ENCODE assay signal across 13 mouse cellular contexts in genomic region chr13:44624716-44625115, GRCm38 (mm10).
DNase-seq lines count a peak whose midpoint lies in the region; ATAC-seq and TF ChIP-seq lines count a peak whose summit lies in the region.
"Had no signal": no experiment of that assay in that cellular context is flagged by ENCODE, and none has a peak within 500 bp of the region (broad histone marks: within the 10 kb centered on the region; RNA-seq: fewer than 3 reads in every experiment).

No protein-coding gene starts in this region.

- H3K9ac ChIP-seq in forebrain, embryonic 14.5 days (ENCODE audit: low read length): no peak overlapping the region
- H3K9ac ChIP-seq in forebrain, embryonic 13.5 days: no peak overlapping the region
- H3K9ac ChIP-seq in ES-E14 (ENCODE audit: insufficient read depth, low read depth, low read length, poor library complexity, severe bottlenecking): peak overlapping the region; percentile 36
- H3K9ac ChIP-seq: embryonic facial prominence, embryonic 12.5 days; limb, embryonic 12.5 days had no signal

- WGBS in forebrain, embryonic 14.5 days: 34% methylated on average over 13 of the region's 13 CpGs
- WGBS in forebrain, embryonic 13.5 days: 43% methylated on average over 13 of the region's 13 CpGs

- in situ Hi-C loops in ES-E14 (cut with MboI; ENCODE audit: low sequenced_read_pairs in 2 of 2, unreplicated experiment in 2 of 2): no loop called here

- no peak overlapping the region for H3K4me2 ChIP-seq in forebrain, embryonic 14.5 days (ENCODE audit: low read length)
- H3K4me2 ChIP-seq in forebrain, embryonic 13.5 days: no peak overlapping the region
- H3K4me2 ChIP-seq: embryonic facial prominence, embryonic 12.5 days; limb, embryonic 12.5 days had no signal

- H3K9me3 ChIP-seq in forebrain, embryonic 14.5 days (replicated peaks; ENCODE audit: control insufficient read depth, low read length): no peaks in the 10 kb centered on the region
- no peaks in the 10 kb centered on the region for H3K9me3 ChIP-seq in forebrain, embryonic 13.5 days (replicated peaks)
- H3K9me3 ChIP-seq in ES-E14 (ENCODE audit: control insufficient read depth, insufficient read depth, low read depth, low read length): no peaks in the 10 kb centered on the region
- H3K9me3 ChIP-seq: embryonic facial prominence, embryonic 12.5 days; limb, embryonic 12.5 days had no signal

- H3K4me3 ChIP-seq in forebrain, embryonic 14.5 days (ENCODE audit: low read depth, low read length): no peak overlapping the region
- H3K4me3 ChIP-seq in forebrain, embryonic 13.5 days: no peak overlapping the region
- H3K4me3 ChIP-seq in ES-E14 (ENCODE audit: insufficient read depth in 1 of 2, low read depth in 1 of 2, low read length in 2 of 2, poor library complexity in 1 of 2, severe bottlenecking in 1 of 2): peak overlapping the region; percentile 37 to 59; a peak in 3 of 4 replicates
- H3K4me3 ChIP-seq: embryonic facial prominence, embryonic 12.5 days; limb, embryonic 12.5 days had no signal

- H3K27me3 ChIP-seq in forebrain, embryonic 14.5 days (replicated peaks; ENCODE audit: control insufficient read depth, insufficient read depth, low read length): no peaks in the 10 kb centered on the region
- 0 out of 2 replicates have a peak, but pooled peaks cover 4% of the 10 kb centered on the region for H3K27me3 ChIP-seq in forebrain, embryonic 13.5 days
- H3K27me3 ChIP-seq: embryonic facial prominence, embryonic 12.5 days; limb, embryonic 12.5 days had no signal

- H3K36me3 ChIP-seq in forebrain, embryonic 14.5 days (ENCODE audit: control insufficient read depth, insufficient read depth, low read length): no peaks in the 10 kb centered on the region
- no peaks in the 10 kb centered on the region for H3K36me3 ChIP-seq in forebrain, embryonic 13.5 days (ENCODE audit: poor library complexity, severe bottlenecking)
- no peaks in the 10 kb centered on the region for H3K36me3 ChIP-seq in ES-E14 (ENCODE audit: control insufficient read depth, insufficient read depth, low read length, poor library complexity, severe bottlenecking)
- H3K36me3 ChIP-seq: embryonic facial prominence, embryonic 12.5 days; limb, embryonic 12.5 days had no signal

- DNase-seq in forebrain, embryonic 14.5 days (ENCODE audit: low spot score): peak; percentile 10
- peak; percentile 30 for DNase-seq in lung, postnatal 36 days
- DNase-seq in lung, postnatal 25 days (ENCODE audit: low spot score): no peak
- DNase-seq in ES-E14 (ENCODE audit: low read depth, low spot score): no peak
- DNase-seq in spleen, postnatal 36 days (ENCODE audit: low spot score in 2 of 2): peak; percentile 63 to 69
- DNase-seq in cerebellum, adult 18-20 months: no peak
- DNase-seq: retina, postnatal 1 day had no signal

- no peak for ATAC-seq in forebrain, embryonic 14.5 days
- ATAC-seq in forebrain, embryonic 13.5 days: no peak
- ATAC-seq in activated CD4-positive, CD25-positive, alpha-beta regulatory T cell, adult 4 months: no peak
- ATAC-seq: hindbrain, postnatal 0 days had no signal

- 0 out of 2 replicates have a peak, but pooled peaks cover 3% of the 10 kb centered on the region for H3K4me1 ChIP-seq in forebrain, embryonic 14.5 days (ENCODE audit: control insufficient read depth, insufficient read depth, low read length)
- peaks cover 18% of the 10 kb centered on the region for H3K4me1 ChIP-seq in forebrain, embryonic 13.5 days
- peaks cover 1 to 19% of the 10 kb centered on the region in 2 experiments; a peak in 2 of 4 replicates for H3K4me1 ChIP-seq in ES-E14 (ENCODE audit: control insufficient read depth in 2 of 2, insufficient read depth in 2 of 2, low read length in 2 of 2, poor library complexity in 1 of 2)

- no peak overlapping the region for H3K27ac ChIP-seq in forebrain, embryonic 14.5 days (ENCODE audit: low read depth, low read length)
- no peak overlapping the region for H3K27ac ChIP-seq in forebrain, embryonic 13.5 days
- no peak overlapping the region for H3K27ac ChIP-seq in ES-E14 (ENCODE audit: insufficient read depth, low read depth, low read length, poor library complexity, severe bottlenecking)
- H3K27ac ChIP-seq: embryonic facial prominence, embryonic 12.5 days; hindbrain, postnatal 0 days; limb, embryonic 12.5 days; stomach, postnatal 0 days had no signal

TF ChIP-seq in ES-E14, 5 proteins besides CTCF, POLR2A, EP300 and RAD21:
- TF ChIP-seq ZNF384 (IDR thresholded peaks at IDR 0.05; ENCODE audit: low read depth, low read length) (no peak), ZC3H11A (IDR thresholded peaks at IDR 0.05; ENCODE audit: borderline replicate concordance, low read depth, low read length) (no peak), CHD2 (IDR thresholded peaks at IDR 0.05; ENCODE audit: low read depth, low read length) (no peak), HCFC1 (IDR thresholded peaks at IDR 0.05; ENCODE audit: borderline replicate concordance, insufficient read depth, low read length) (no peak), MAFK (IDR thresholded peaks at IDR 0.05; ENCODE audit: insufficient read depth, low read depth, low read length) (no peak)

Comparison
In these comparisons a context has a peak if more than half of its experiments do, and no peak if none do; other contexts are left out.
1. DNase-seq: peak in forebrain, embryonic 14.5 days (single experiment), lung, postnatal 36 days (single experiment) and spleen, postnatal 36 days (2 of 2); none in lung, postnatal 25 days (single experiment), ES-E14 (single experiment) and cerebellum, adult 18-20 months (0 of 2).
2. H3K4me3 ChIP-seq: peak in ES-E14 (2 of 2); none in forebrain, embryonic 14.5 days (single experiment) and forebrain, embryonic 13.5 days (single experiment).